Mouse (Mus musculus) midbrain, embryonic 16.5 days (tissue): ENCODE measurements around the gene Cpn1. TPM values are rescaled to one million over a fixed set of nuclear protein-coding genes. Genes with fewer than 3 reads are reported as not detected.

ENCODE experiments used
- ATAC-seq: fragments of 200-750 bp; cut with Nextera tagmentation; 2 replicates; pipeline ENCODE4 v1.8.0; 2017; ENCODE audit warnings: moderate TSS enrichment
- H3K27ac ChIP-seq: fragments of 300-500 bp; sonication (generic); 2 replicates; pipeline ENCODE4 v1.5.1; 2014; ENCODE audit warnings: mild to moderate bottlenecking, low read length, mixed read lengths
- H3K27me3 ChIP-seq: fragments of 300-500 bp; sonication (generic); 2 replicates; pipeline ENCODE4 v1.6.1; 2014; ENCODE audit warnings: low read depth, low read length, mixed read lengths; ENCODE audit not compliant: control insufficient read depth, insufficient read depth
- H3K36me3 ChIP-seq: fragments of 300-500 bp; sonication (generic); 2 replicates; pipeline ENCODE4 v1.6.1; 2014; ENCODE audit warnings: mild to moderate bottlenecking, low read length, moderate library complexity, mixed read lengths; ENCODE audit not compliant: control insufficient read depth, insufficient read depth
- H3K4me1 ChIP-seq: fragments of 300-500 bp; sonication (generic); 2 replicates; pipeline ENCODE4 v1.6.1; 2014; ENCODE audit warnings: mild to moderate bottlenecking, low read length, mixed read lengths; ENCODE audit not compliant: control insufficient read depth, insufficient read depth
- H3K4me2 ChIP-seq: fragments of 300-500 bp; sonication (generic); 2 replicates; pipeline ENCODE4 v1.6.1; 2014; ENCODE audit warnings: mild to moderate bottlenecking, low read length, mixed read lengths
- H3K4me3 ChIP-seq: fragments of 300-500 bp; sonication (generic); 2 replicates; pipeline ENCODE4 v1.5.1; 2014; ENCODE audit warnings: low read depth, mild to moderate bottlenecking, low read length, moderate library complexity, mixed read lengths
- H3K9ac ChIP-seq: fragments of 300-500 bp; sonication (generic); 2 replicates; pipeline ENCODE4 v1.6.1; 2014; ENCODE audit warnings: low read depth, low read length, mixed read lengths
- H3K9me3 ChIP-seq: fragments of 300-500 bp; sonication (generic); replicated peaks from 2 replicates; pipeline ENCODE4 v1.6.1; 2014; ENCODE audit warnings: mild to moderate bottlenecking, low read length, mixed read lengths; ENCODE audit not compliant: control insufficient read depth, poor library complexity, severe bottlenecking
- WGBS: fragments of 180-500 bp; shearing (Covaris S2); extraction: QIAGEN DNeasy Blood & Tissue Kit; methylation state at CpG from one replicate; pipeline ENCODE4 v1.1.7; 2014; 5-methylcytosine and 5-hydroxymethylcytosine counted together
- polyA plus RNA-seq: library from polyadenylated mRNA; unstranded; fragments of >200 nt; fragmentation: Nextera tagmentation; extraction: Ambion mirVana; gene quantifications from 2 replicates; pipeline ENCODE4 v1.2.1, GENCODE M21; 2015

Gene Cpn1
- polyA plus RNA-seq, 1 experiment from 2014 or later = 0.39 TPM

DNA sequence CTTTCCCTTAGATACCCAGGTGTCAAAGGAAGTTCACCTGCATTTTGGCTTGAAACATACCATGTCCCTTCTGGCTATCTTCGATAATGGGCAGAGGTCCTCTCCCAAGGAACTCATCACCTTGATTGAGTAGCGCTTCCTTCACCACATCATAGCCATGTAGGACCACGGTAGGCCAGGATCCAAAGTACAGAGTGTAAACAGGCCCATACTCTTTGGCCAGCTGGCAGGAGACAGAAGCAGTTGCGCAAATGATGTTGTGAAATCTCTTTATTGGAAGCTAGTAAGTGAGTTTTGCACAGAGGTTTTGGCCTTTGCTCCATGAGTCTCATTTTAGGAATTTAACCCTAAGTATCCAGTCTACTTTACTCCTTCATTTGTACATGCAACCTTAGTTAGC is 35.1 kb upstream of the Cpn1 start:
- H3K4me3 ChIP-seq = no peak overlapping the region
- H3K27me3 ChIP-seq = no peaks in the 10 kb centered on the region
- H3K4me1 ChIP-seq = no peaks in the 10 kb centered on the region
- H3K9me3 ChIP-seq = no peaks in the 10 kb centered on the region
- H3K27ac ChIP-seq = no peak overlapping the region
- 91% methylated on average over 4 of the region's 4 CpGs for WGBS
- no peak overlapping the region for H3K9ac ChIP-seq
- H3K4me2 ChIP-seq = no peak overlapping the region
- no peaks in the 10 kb centered on the region for H3K36me3 ChIP-seq
- no peak for ATAC-seq

DNA sequence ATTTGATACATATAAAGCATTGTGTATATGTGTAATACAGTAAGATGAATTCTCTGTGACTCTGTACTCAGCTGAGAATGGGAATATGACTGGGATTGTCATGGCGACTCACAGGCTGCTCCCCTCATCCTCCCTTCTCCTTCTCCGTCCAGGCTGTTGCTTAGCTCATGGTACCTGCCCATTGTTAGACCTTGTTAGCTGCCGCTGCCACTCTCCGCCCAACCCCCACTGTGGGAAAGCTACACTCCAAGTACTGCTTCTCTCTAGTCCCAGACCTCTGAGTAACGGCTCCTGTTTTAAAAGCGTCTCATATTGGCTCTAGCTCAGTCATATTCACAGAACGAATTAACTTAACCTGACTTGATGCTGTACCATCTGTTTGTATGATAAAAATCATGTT is 33.4 kb upstream of the Cpn1 start:
- no peak for ATAC-seq
- no peaks in the 10 kb centered on the region for H3K4me1 ChIP-seq
- no peaks in the 10 kb centered on the region for H3K36me3 ChIP-seq
- H3K9ac ChIP-seq = no peak overlapping the region
- H3K4me3 ChIP-seq = no peak overlapping the region
- H3K27me3 ChIP-seq = no peaks in the 10 kb centered on the region
- H3K9me3 ChIP-seq = no peaks in the 10 kb centered on the region
- no peak overlapping the region for H3K4me2 ChIP-seq
- H3K27ac ChIP-seq = no peak overlapping the region
- 64% methylated on average over 7 of the region's 7 CpGs for WGBS

- H3K27me3 ChIP-seq = no peaks in the 10 kb centered on the region
- ATAC-seq = no peak
- no peaks in the 10 kb centered on the region for H3K36me3 ChIP-seq
- H3K4me1 ChIP-seq = no peaks in the 10 kb centered on the region
- H3K4me2 ChIP-seq = no peak overlapping the region
- no peak overlapping the region for H3K9ac ChIP-seq
- H3K4me3 ChIP-seq = no peak overlapping the region
- H3K27ac ChIP-seq = no peak overlapping the region
- 81% methylated on average over 6 of the region's 6 CpGs for WGBS
- H3K9me3 ChIP-seq = no peaks in the 10 kb centered on the region
Observed at GRCm38 (mm10) chr19:44013862-44014261, 27.5 kb upstream of the Cpn1 start.

DNA sequence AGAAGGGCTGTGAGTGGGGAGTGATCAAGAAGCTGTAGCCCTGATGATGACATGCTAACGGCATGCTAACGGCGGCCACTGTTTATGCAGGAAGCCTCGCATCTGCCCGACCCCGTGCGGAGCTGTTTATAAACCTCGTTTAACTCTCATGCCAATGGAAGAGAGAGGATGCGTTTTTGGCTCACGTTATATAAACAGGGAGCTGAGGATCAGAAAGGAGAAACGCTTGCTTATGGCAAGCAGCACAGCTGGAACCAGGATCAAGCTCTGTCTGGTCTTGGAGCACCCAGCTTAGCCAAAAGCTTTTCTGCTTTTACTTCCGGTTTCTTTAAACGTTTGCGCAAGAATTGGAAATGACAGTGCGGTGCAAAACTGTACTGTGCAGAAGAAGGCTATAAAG is 22.4 kb upstream of the Cpn1 start:
- no peak overlapping the region for H3K9ac ChIP-seq
- H3K27me3 ChIP-seq = no peaks in the 10 kb centered on the region
- 77% methylated on average over 15 of the region's 15 CpGs for WGBS
- no peaks in the 10 kb centered on the region for H3K9me3 ChIP-seq
- no peak overlapping the region for H3K4me3 ChIP-seq
- ATAC-seq = no peak
- H3K36me3 ChIP-seq = no peaks in the 10 kb centered on the region
- no peak overlapping the region for H3K4me2 ChIP-seq
- H3K4me1 ChIP-seq = no peaks in the 10 kb centered on the region
- no peak overlapping the region for H3K27ac ChIP-seq

DNA sequence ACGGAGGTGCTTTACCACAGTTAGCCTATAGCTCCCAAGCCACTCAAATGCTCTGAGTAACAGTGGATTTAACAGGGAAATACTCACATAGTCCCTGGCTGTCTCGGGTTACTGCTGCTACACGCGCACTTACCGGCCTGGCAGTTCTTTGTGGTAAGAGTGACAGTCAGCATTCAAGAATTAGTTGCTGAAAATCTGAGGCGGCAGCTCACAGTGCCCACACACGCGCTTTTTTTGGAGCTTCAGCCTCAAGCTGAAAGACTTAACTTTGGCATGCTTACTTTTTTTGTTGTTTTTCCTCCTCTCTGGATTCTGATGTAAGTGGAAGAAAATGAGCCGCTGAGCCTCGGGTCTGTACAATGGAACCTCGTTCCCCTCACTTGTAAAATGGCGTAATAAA is 20.8 kb upstream of the Cpn1 start:
- Histone ChIP-seq H3K4me1 (no peaks in the 10 kb centered on the region), H3K27me3 (no peaks in the 10 kb centered on the region), H3K4me3 (no peak overlapping the region), H3K27ac (no peak overlapping the region), H3K4me2 (no peak overlapping the region), H3K36me3 (no peaks in the 10 kb centered on the region), H3K9me3 (no peaks in the 10 kb centered on the region), H3K9ac (no peak overlapping the region)
- 49% methylated on average over 12 of the region's 12 CpGs for whole genome bisulfite sequencing
- ATAC-seq = no peak

- Histone ChIP-seq H3K4me1 (no peaks in the 10 kb centered on the region), H3K9me3 (no peaks in the 10 kb centered on the region), H3K4me2 (no peak overlapping the region), H3K4me3 (no peak overlapping the region), H3K27ac (no peak overlapping the region), H3K27me3 (no peaks in the 10 kb centered on the region), H3K36me3 (no peaks in the 10 kb centered on the region), H3K9ac (no peak overlapping the region)
- ATAC-seq = no peak
- WGBS = 76% methylated on average over 4 of the region's 4 CpGs
Observed at GRCm38 (mm10) chr19:44005025-44005424, 18.7 kb upstream of the Cpn1 start.

- Histone ChIP-seq H3K27me3 (no peaks in the 10 kb centered on the region), H3K4me2 (no peak overlapping the region), H3K36me3 (no peaks in the 10 kb centered on the region), H3K27ac (no peak overlapping the region), H3K9ac (no peak overlapping the region), H3K4me1 (no peaks in the 10 kb centered on the region), H3K4me3 (no peak overlapping the region), H3K9me3 (no peaks in the 10 kb centered on the region)
- ATAC-seq = no peak
- 98% methylated on average over 2 of the region's 2 CpGs for WGBS
Observed at GRCm38 (mm10) chr19:44004261-44004660, 17.9 kb upstream of the Cpn1 start.

DNA sequence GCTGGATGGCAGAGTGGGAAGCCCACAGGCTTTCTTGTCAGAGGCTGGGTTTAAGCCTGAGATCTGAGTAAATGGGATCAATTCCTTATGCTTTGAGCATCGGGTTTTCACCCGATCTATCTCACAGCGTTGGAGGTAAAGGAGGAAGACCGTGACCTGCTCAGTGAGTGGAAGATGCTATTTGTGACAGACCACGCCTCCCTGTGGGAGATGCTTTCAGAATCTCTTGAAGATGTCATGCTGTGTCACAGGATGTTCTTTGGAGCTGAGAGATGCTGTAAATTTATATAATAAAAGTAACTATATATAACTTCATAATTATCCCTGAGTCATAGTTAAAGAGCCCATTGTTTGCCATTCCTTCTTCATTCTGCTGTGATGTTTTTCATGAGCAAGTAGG is 14.4 kb upstream of the Cpn1 start:
- no peak overlapping the region for H3K4me2 ChIP-seq
- no peaks in the 10 kb centered on the region for H3K27me3 ChIP-seq
- H3K27ac ChIP-seq = no peak overlapping the region
- no peak overlapping the region for H3K4me3 ChIP-seq
- H3K9me3 ChIP-seq = no peaks in the 10 kb centered on the region
- H3K4me1 ChIP-seq = no peaks in the 10 kb centered on the region
- no peak for ATAC-seq
- no peaks in the 10 kb centered on the region for H3K36me3 ChIP-seq
- WGBS = 77% methylated on average over 5 of the region's 5 CpGs
- H3K9ac ChIP-seq = no peak overlapping the region

DNA sequence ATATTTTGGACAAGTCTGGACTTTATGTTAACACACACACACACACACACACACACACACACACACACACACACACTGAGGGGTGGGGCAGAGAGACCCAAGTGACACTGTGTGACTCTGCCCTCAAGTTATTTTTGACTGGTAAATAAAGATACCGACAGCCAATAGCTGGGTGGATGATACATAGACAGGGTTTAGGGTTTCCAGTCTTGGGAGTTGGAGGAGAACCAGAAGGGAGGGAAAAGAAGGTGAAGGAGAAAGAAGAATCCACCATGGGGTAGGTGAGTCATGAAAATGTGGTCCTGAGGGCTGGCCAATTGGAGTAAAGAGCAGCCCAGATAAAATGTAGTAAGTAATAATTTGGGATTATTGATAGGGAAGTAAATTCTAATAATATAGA is 13.7 kb upstream of the Cpn1 start:
- Histone ChIP-seq H3K4me1 (no peaks in the 10 kb centered on the region), H3K36me3 (no peaks in the 10 kb centered on the region), H3K4me3 (no peak overlapping the region), H3K27me3 (no peaks in the 10 kb centered on the region), H3K27ac (no peak overlapping the region), H3K9ac (no peak overlapping the region), H3K4me2 (no peak overlapping the region), H3K9me3 (no peaks in the 10 kb centered on the region)
- 90% methylated on average over 1 of the region's 1 CpGs for WGBS
- ATAC-seq = no peak
